Mouse (Mus musculus): ENCODE measurements at regions not wholly inside any gene's neighbourhood (a gene's known extent, or its start where the extent isn't known, plus 50 kb on each side); places are given as distances from the start of the nearest gene placed in this dataset.

DNA sequence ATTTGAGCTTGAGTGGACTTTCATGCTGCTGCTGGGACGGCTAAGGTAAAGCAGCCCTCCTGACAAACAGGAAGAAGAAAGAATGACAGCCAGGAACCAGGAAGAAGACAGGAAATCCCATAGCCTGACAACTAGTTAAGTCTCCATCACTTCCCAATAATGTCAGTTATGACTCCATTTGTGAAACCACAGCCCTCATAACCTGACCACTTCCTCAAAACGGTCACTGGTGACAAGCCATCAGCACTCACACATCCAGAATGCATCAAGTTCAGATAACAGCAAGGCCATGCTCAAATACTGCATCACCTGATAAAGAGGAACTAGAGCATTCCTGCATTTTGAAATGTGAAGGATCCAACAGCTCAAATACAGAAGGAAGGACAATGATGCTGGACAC is 288.3 kb downstream of the Zfp706 start:
- DNase-seq (ENCODE audit: low spot score in 2 of 2), result no peak

DNA sequence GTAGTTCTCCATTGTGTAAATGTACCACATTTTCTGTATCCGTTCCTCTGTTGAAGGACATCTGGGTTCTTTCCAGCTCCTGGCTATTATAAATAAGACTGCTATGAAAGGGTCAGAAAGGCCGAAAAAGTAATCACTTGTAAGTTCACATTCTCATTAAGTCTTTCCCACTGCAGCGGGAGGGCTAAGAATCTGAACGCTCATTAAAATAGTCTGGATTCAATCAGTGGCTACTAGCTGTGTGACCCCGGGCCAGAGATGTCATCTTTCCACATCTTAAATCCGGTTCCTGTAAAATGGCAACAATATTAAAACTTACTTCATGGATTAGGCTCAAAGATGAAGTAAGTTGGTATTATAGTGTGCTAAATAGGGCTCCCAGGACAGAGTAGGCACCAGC is 289.7 kb downstream of the Zfp706 start:
- DNase-seq (ENCODE audit: low spot score in 2 of 2), result no peak

DNA sequence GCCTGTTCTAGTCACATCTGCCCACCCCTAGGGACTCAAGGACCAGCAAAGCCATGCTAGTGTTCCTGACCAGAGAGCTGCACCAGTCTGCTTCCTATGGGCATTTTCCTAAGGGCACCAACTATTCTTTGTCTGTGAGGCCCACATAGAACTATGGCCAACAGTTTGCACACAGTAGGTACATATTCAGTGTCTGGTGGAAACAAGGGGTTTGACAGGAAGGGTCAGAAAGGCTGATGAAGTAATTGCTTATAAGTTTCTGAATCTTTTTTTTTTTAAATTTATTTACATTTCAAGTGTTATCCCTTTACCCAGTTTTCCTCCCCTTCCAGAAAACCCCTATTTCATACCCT is 290.9 kb downstream of the Zfp706 start:
- DNase-seq (ENCODE audit: low spot score in 2 of 2), result no peak

DNA sequence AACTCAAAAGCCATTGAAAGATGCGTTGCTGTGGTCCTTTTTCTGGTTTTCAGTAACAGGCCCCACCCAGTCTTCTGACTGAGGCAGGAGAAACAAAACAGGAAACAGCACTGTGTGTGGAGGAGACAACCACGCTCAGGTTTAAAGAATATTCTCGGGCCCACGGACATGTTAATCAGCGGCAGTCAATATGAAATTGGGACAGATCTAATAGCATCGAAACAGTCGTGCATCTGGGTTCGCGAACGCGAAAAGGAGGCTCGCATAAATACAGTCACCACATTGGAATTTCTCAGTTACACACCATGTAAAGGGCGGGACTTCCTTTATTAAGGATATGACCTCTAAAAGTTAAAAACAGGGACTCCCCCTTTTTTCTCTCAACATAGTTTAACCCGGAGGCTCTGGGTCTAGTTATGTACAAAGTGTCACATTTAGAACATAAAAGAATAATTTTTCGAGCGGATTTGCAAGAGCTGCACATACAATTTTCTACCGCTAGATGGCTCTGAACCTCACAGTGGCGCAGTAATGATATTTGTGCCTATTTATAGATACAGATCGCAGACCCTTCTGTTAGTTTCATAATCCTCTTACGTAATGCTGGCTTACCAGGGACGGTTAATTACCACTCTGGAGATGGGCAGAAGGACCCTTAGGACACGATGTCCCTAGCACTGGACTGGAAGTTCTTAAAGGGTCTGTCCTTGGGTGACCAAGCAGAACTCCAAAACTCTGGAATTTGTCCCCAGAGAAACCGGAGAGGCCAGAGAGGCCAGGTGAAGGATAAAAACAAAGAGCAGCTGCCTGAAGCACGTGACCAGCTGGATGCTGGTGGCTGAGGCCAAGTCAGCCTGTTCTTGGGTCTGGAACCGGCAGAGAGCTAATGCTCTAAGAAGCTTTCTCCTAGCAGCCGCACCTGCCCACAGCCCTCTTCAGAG is 291.6 kb downstream of the Zfp706 start:
- DNase-seq (ENCODE audit: low spot score in 2 of 2), result peak in 1 of 2 experiments; percentile 73

DNA sequence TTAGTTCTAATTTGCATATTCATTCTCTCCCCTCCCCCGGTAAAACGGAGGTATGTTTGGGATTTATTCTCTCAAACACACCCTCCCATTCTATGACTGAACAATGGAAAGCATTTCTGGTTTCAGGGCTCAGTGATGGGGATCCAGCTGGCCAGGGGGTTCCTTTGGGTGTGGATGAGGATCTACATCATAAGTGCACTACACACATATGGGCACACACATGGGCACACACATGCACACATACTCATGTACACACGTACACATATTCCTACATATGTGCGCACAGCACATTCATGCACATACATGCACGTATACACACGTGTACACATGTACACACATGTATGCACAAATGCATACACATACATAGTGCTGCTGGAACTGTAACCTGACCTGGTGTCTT is 292.4 kb downstream of the Zfp706 start:
- no peak for DNase-seq (ENCODE audit: low spot score in 2 of 2)

DNA sequence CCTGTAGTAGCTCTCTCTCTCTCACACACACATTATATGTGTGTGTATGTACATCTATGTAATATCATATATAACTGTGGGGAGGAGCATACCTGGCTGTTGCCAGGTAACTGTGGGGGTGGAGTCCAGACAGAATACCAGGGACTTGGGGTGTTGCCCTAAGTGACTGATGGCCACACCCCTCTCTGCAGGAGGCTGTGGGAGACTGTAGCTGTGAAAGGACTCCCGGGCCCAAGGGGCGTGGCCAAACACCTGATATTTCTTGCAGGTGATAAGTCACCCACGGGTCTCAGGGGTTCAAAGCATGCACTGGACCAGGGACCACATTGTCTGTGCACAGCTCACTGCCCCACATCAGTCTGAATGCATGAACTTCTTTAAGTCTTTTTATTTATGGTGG is 297.8 kb downstream of the Zfp706 start:
- DNase-seq (ENCODE audit: low spot score in 2 of 2), result no peak

DNA sequence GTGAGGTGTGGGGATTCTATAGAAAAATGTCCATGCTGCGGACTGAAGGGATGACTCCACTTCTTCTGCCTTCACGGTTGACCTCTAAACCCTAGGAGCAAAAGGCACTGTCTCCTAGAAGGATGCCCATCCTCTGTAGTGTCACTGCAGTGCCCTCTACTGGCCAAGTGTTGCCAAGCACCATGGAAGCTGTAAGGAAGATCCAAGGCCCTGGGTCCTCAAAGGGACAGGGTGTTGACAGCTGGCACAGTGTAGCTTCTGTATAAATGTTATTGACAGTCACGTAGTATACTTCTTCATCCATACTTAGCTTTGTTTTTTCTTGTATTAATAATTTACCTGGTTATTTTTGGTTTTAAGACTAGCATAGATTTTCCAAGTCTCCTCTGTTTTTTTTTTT is 299.1 kb downstream of the Zfp706 start:
- peak; percentile 60 to 78 for DNase-seq (ENCODE audit: low spot score in 2 of 2)

DNA sequence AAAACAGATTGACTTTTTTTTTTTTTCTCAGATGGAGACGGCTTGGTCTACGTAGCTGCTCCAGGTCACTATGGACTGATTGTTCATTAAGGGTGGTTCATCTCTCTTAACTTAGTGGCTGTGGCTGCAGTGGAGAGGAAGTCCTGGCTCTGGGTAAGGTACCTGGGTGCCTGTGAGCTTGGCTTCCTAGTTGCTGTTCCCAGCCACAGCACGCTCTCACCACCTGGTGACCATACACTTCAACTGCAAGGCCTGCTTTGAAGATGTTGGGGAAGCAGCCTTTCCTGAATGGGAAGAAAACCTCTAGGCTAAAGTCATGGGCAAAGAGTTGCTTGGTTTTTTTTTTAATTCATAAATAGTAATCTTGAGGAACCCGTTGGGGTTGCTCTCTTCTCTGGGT is 301.6 kb downstream of the Zfp706 start:
- peak in 1 of 2 experiments; percentile 47 for DNase-seq (ENCODE audit: low spot score in 2 of 2)

DNA sequence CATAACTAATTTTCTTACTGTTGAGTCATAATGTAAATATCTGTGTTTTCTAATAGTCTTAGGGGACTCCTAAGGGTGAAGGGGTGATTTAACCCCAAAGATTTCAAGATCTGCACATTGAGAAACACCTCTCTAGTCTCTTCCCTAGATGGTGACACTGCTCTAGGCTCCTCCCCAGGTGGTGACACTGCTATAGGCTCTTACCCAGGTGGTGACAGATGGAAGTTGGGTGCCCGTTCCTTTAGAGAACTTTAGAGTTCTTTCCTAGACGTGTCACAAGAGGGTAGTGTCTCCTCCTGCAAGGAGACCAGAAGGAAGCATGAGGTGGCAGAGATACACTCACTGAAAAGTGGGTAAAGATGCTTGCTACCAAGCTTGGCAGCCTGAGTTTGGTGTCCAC is 302.2 kb downstream of the Zfp706 start:
- DNase-seq (ENCODE audit: low spot score in 2 of 2), result no peak

DNA sequence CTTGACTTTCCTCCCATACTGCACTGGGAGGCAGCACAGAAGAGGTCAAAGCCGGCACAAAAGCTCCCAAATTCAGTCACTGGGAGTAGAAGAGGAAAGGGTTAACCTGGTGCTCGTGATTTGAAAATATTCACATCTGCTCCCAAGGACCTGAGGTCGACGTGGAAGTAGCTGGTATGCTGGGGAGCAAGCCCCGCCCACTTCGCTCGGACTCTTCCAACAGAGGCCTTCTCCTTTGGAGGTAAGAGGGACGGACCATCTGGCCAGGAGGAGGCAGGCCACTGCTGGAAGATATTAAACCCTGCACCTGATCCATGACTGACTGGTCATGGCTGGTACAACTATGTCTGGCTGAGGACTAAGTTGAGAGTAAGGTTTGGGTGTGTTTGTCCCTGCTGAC is 305.7 kb downstream of the Zfp706 start:
- DNase-seq (ENCODE audit: low spot score in 2 of 2), result no peak

DNA sequence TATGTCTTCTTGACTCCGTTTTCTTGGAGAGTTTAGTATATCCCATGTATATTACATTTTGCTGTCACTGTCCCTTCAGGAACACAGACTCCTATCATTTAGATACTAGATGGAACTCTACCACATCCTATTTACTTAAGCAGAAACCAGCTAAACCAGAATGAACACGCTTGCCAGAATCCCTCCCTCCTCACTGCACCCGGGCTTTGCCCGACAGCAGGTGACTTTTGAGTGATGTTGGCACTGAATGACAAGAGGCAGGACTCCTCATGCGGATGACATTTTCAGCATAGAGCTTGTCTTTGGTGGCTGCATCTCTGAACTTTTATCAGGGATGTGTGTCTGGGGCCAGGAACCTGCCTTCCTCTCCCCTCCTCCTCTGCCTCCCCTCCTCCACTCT is 307.4 kb downstream of the Zfp706 start:
- DNase-seq (ENCODE audit: low spot score in 2 of 2), result no peak

DNA sequence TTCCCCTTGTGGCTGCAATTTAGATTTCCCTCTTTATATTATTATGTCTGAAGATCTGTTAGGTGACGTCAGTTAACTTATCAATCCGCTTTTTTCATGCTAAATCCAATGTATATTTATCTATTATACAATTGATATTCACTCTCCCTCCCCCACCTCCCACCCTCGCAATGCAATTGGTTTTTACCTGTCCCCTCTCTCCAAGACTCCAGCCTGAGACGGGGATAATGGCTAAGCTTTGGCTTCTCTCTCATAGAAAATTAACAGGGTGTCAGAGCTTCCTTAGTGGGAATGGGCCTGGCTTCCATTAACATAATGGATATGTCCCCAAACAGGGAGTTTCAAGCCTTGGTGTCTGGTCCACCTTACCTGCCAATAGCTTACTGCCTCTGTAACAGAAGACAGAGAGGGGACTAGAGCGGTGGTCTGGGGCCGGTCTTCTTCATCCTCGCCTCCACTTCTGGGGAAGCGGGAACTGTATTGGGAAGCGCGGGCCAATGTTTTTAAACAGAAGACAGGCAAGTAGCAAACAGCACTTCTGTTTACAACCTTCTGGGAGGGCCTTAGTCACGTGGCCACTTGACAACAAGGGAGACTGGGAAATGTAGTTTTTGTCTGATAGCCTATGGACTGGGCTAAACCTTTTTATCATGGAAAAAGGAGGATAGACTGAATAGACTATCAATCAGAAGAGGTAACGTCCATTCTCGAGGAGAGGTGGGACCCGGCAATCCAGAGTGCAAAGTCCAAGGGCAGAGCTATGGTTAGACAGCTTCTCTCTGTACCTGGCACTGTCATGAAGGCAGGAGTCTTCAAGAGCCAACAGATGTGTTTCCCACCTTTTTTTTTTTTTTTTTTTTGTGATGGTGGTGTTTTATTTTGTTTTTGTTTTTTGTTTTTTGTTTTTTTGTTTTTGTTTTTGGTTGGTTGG is 312.1 kb downstream of the Zfp706 start:
- DNase-seq (ENCODE audit: low spot score in 2 of 2), result peak in 1 of 2 experiments; percentile 10

DNA sequence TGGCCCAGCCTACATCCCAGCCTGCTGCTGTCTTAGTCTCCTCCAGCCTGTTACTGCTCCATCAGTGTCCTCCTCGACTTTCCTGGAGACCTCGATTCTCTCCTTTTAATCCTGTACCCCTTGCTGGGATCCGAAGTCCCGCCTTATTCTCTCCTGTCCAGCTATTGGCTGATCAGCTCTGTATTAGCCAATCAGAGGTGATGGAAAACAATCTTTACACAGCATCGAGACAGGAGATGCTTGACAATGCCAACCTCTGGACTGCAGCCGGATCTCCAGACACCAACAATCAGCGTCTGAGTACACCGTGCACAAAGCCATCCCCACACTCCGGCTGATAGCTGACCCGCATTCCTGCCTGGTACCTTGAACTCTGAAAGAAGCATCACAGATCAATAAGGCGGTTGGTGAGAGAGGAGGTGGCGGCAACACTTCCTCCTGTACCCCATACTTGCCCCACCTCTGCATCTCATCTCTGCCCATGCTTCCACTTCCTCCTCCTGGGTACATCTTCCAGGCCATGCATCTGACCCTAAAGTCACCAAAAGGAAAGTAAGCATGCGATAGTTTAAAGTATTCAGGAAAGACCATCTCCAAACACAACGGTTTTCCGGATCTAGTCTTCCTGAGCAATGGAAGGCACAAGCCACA is 316.4 kb downstream of the Zfp706 start:
- DNase-seq (ENCODE audit: low spot score in 2 of 2), result no peak

DNA sequence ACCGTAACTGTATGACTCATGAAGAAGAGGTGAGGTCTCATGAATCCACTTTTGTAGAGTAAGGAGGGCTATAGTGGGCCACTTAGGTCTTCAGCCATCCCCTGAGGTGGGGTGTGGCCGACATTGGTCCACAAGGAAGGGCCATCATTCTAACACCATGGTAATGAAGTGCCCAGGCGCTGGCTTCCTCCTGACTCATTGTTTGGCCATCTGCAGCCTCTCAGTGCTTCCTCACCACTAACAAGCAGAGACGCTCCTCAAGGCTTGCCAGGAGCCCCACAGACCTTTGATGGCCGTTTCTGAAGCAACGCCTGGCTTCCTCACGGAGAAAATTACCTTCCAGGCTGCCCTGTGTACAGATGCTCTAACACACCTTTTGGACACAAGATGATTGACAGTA is 317.7 kb downstream of the Zfp706 start:
- DNase-seq (ENCODE audit: low spot score in 2 of 2), result no peak

DNA sequence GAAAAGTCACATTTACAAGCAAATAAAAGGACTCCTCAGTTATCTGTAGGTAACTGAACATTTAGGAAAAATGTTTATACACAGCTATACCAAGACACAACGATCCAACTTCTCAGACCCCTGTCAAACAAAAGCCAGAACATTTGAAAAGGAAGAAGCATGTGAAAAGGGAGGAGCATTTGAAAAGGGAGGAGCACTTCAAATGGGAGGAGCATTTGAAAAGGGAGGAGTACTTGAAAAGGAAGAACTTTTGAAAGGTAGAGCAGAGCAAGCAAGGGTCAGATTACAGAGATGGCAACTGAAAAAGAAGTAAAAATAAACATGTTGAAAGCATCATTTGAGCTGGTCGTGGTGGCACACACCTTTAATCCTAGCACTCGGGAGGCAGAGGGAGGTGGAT is 318.3 kb downstream of the Zfp706 start:
- no peak for DNase-seq (ENCODE audit: low spot score in 2 of 2)

DNA sequence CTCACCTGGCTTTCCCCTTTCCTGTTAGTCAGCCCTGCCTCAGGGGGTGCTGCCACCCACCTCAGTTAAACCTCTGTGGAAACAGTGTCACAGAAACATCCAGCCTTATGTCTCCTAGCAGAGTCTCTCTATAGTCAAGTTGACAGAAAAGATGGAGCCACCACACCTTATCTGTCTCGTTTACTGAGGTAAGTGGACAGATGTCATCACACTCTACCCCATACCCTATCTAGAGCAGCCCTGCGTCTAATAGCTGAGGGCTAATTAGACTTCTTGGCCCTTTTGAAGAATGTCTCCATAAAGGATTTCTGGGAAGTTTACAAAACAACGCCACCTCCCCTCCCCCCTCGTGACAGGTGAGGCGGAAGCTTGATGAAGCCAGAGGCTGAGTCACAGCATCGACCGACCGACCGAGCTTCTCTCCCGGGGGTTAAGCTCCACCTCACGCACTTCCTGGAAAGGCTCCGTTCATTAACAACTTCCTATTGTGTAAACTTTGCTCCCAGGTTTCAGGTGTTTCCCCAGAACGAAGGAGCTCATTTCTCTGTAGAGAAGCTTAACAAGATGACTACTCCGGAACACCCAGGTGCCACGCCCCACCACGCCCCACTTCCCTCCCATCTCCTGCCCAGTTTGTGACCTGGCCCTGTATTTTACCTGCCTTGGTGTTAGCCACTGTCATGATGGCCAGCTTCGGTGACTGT is 319.4 kb downstream of the Zfp706 start:
- no peak for DNase-seq (ENCODE audit: low spot score in 2 of 2)

DNA sequence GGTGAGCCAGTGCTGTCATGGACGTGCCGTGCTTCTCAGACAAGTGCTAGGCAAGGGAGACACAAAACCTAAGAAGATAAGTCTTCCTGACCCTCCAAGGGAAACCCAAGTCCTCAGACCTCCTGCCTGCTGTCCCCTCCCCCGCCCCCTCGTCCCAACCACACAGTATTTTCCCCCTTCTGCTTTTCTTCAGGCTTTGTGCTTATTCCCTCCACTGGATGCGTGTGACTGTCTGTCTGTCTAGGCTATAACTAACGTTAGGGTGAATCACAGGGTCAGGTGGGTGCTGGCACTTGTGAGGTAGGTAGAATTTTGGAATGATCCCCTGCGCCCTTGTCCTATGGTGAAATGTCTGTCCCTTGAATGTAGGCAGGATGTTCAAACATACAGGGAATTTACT is 322.9 kb downstream of the Zfp706 start:
- DNase-seq (ENCODE audit: low spot score in 2 of 2), result no peak

DNA sequence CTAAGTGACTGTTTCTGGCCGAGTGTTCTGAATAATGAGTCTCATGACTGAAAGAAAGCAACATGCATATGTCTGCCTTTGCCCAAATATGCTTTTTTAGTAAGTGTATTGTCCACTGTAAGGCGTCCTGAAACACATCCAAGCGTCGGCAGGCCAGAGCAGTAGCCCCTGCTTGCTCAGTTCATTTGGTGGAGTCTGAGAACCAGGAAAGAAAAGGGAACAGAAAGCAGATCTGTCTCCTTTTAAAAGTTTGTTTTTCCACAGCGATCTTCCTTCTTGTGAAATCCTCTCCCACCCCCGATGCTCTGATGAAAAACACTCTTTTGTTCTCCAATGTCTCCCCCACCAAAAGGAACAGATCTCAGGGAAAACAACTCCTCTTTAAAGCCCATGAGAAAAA is 324.7 kb downstream of the Zfp706 start:
- DNase-seq (ENCODE audit: low spot score in 2 of 2), result no peak

DNA sequence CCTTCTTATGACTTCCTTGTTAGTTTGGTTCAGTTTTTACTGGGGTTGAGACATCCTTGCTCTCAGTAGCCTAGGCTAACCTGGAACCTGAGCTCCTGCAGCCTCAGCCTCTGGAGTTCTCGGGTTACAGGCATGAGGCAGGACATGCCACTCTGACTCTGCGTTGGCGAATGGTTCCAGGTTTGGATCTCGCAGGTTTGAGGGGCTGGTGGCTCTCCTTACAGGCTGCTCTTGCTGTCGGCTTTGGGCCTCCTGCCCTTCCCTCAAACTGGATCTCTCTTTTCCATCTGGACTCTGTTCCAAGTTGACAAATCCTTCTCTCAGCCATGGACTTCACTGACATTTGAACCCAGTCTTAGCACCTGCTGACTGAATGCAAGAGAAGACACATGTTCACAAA is 325.4 kb downstream of the Zfp706 start:
- no peak for DNase-seq (ENCODE audit: low spot score in 2 of 2)

DNA sequence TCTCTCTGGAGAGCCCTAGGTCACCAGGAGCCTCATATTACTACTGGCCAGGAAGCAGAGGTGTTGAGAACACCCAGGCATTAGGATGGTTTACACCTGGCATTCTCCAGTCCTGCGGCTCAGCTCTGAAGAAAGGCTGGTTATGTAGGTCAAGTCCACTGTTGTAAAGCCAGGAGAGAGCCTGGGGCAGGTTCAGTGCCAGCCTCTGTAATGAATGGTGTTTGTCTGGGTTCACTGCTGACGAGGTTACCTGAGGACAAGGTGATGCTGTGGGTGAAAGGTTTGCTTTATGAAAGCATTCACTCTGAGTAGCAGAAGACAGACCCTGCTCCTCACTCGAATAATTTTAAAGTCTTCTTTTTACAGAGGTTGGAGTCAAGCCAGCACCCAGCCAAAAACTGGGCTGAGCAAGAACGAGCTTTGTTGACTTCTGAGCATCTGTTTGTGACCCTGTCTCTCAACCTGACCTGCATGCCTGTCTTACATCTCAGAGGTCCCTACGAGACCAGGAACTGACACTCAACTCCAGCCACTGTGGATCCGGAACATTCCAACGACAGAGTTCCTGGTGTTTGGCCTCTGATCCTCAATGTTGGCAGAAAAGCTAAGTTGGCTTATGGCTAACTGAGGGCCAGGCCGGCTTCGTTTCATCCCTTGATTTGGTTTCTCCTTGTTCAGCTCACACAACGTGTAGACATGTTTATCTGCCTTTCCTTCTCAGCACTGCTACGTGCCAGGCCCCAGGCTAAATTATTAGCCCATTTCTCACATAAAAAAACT is 327.0 kb downstream of the Zfp706 start:
- DNase-seq (ENCODE audit: low spot score in 2 of 2), result no peak

DNA sequence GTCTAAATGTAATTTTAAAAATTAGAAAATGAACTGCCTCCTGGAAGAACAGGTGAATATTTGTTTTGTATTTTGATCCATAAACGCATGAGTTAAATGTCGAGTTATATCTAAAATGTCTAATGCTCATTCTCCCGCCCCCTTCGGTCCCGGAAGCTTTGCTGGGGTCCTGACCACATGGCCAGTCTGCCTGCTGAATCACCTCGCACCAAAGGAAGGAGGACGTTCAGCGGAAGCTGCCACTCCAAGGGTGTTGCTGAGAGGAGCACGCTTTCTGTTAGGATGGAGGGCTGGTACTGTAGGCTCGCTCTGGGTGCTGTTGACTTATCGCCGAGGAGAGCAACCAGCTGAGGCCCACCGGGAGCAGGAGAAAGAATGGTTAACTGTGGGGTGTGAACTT is 328.0 kb downstream of the Zfp706 start:
- no peak for DNase-seq (ENCODE audit: low spot score in 2 of 2)

Measured in cerebellum, postnatal 4 days (tissue).